Mouse (Mus musculus) adrenal gland, postnatal 36 days (tissue): ENCODE data around the gene Erfe. TPM values are rescaled to one million over a fixed set of nuclear protein-coding genes. Genes with fewer than 3 reads are reported as not detected.

ENCODE experiments used
- total RNA-seq, 2 experiments: library from RNA; stranded (reverse); gene quantifications; 2 replicates each; pipeline ENCODE4 v1.2.3; 2021

Gene Erfe
- total RNA-seq, 2 experiments from 2014 or later = 3.8 to 42.2 TPM

Other genes starting within 250 kb of the Erfe start
- gene Rbm44, start 221.3 kb upstream of the Erfe start, total RNA-seq = not detected
- 1 to 10 TPM; 6.1 to 6.3 TPM for gene Ramp1, start 186.6 kb upstream of the Erfe start, total RNA-seq
- gene Ube2f, start 116.1 kb upstream of the Erfe start, total RNA-seq = 10 to 100 TPM; 72.8 to 94.6 TPM
- gene Scly, start 68.1 kb upstream of the Erfe start, total RNA-seq = 10 to 100 TPM; 21.2 to 23.6 TPM
- gene Espnl, start 44.4 kb upstream of the Erfe start, total RNA-seq = under 1 TPM; 0.07 to 0.10 TPM
- gene Klhl30, start 15.4 kb upstream of the Erfe start, total RNA-seq = under 1 TPM; 0.89 to 0.96 TPM
- gene Ilkap, start 32.4 kb downstream of the Erfe start, total RNA-seq = 100 to 1,000 TPM in 1 of 2 experiments, 10 to 100 TPM in 1; 97.0 to 132 TPM
- 100 to 1,000 TPM; 274 to 679 TPM for gene Hes6, start 47.6 kb downstream of the Erfe start, total RNA-seq
- gene Per2, start 92.9 kb downstream of the Erfe start, total RNA-seq = 10 to 100 TPM; 37.1 to 84.7 TPM
- gene Traf3ip1, start 128.2 kb downstream of the Erfe start, total RNA-seq = 10 to 100 TPM; 11.2 to 16.9 TPM
- gene Asb1, start 174.1 kb downstream of the Erfe start, total RNA-seq = 10 to 100 TPM; 22.4 to 25.9 TPM